Mouse (Mus musculus): ENCODE data around the gene Cyb561. TPM values are rescaled to one million over a fixed set of nuclear protein-coding genes. Genes with fewer than 3 reads are reported as not detected.

Cyb561 gene
- total and polyA plus RNA-seq, 3 experiments, result 32.8 to 43.9 TPM; not detected in 1

GRCm38 (mm10) chr11:105941973-105942372, 11.2 kb downstream of the Cyb561 start:
- Histone ChIP-seq H3K27me3 (ENCODE audit: control insufficient read depth in 1 of 2, insufficient read depth in 2 of 2, low read length in 2 of 2) (no peaks in the 10 kb centered on the region), H3K9ac (ENCODE audit: control insufficient read depth, low read depth, low read length, poor library complexity, severe bottlenecking) (no peak overlapping the region), H3K9me3 (replicated peaks; ENCODE audit: insufficient read depth, low read length) (no peaks in the 10 kb centered on the region), H3K4me1 (ENCODE audit: control insufficient read depth in 1 of 2, insufficient read depth in 2 of 2, low read length in 2 of 2) (peaks cover 5 to 26% of the 10 kb centered on the region in 2 experiments), H3K27ac (ENCODE audit: control insufficient read depth, low read depth, low read length) (no peak overlapping the region), H3K36me3 (ENCODE audit: control insufficient read depth in 1 of 2, insufficient read depth in 2 of 2, low read length in 2 of 2) (peaks cover 0 to 12% of the 10 kb centered on the region in 2 experiments; a peak in 2 of 4 replicates), H3K79me2 (ENCODE audit: control insufficient read depth, insufficient read depth, low read length, poor library complexity) (peaks cover 4% of the 10 kb centered on the region; the same call in 1 of the 2 replicates), H3K4me3 (ENCODE audit: control insufficient read depth in 1 of 2, insufficient read depth in 1 of 2, low read depth in 2 of 2, low read length in 2 of 2) (no peak overlapping the region)
- TF ChIP-seq POLR2A (IDR thresholded peaks at IDR 0.05; ENCODE audit: control insufficient read depth in 1 of 2, insufficient read depth in 1 of 2, low read depth in 1 of 2, low read length in 2 of 2, poor library complexity in 1 of 2) (no peak), CTCF (IDR thresholded peaks at IDR 0.05 in 2 of 3, conservative IDR thresholded peaks at IDR 0.05 in 1 of 3; ENCODE audit: control insufficient read depth in 1 of 3, insufficient read depth in 1 of 3, low read depth in 2 of 3, low read length in 3 of 3, poor library complexity in 1 of 3, severe bottlenecking in 1 of 3) (no peak), MXI1 (IDR thresholded peaks at IDR 0.05; ENCODE audit: low read depth, low read length) (no peak), BHLHE40 (IDR thresholded peaks at IDR 0.05; ENCODE audit: borderline replicate concordance, low read depth, low read length) (no peak), CHD2 (IDR thresholded peaks at IDR 0.05; ENCODE audit: low read length) (no peak), RCOR1 (IDR thresholded peaks at IDR 0.05; ENCODE audit: low read depth, low read length) (no peak), TAL1 (IDR thresholded peaks at IDR 0.05; ENCODE audit: low read length) (no peak), ZMIZ1 (IDR thresholded peaks at IDR 0.05; ENCODE audit: low read depth, low read length) (no peak), MAFK (IDR thresholded peaks at IDR 0.05; ENCODE audit: borderline replicate concordance, low read depth, low read length) (no peak), HCFC1 (IDR thresholded peaks at IDR 0.05; ENCODE audit: low read depth, low read length) (no peak)
- no peak for DNase-seq (ENCODE audit: low read depth, low spot score)

DNA sequence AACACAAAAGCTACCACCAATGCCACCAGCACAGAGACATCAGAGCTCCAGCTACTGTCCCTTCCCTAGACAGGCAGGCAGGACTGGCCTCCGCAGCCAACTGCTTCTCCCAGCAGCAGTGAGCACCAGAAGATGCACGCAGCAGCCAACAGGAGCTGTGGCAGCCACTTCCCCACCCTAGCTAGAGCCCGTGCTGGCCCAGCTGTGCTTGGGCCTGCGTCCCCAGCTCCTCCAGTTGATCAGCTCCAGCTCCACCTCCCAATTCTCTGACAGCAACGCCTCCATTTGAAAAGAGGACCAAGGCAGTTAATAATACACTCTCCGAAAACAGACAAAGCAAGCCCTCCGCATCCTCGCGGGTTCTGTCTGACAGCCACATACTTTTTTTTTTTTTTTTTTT, 14.4 kb downstream of the Cyb561 start:
- TF ChIP-seq NELFE (IDR thresholded peaks at IDR 0.05; ENCODE audit: low read depth, low read length) (no peak), JUND (IDR thresholded peaks at IDR 0.05; ENCODE audit: low read depth, low read length) (no peak)
- Histone ChIP-seq H3K9ac (ENCODE audit: control insufficient read depth, low read depth, low read length, poor library complexity, severe bottlenecking) (no peak overlapping the region), H3K27ac (ENCODE audit: control insufficient read depth, low read depth, low read length) (no peak overlapping the region), H3K36me3 (ENCODE audit: control insufficient read depth in 1 of 2, insufficient read depth in 2 of 2, low read length in 2 of 2) (no peaks in the 10 kb centered on the region), H3K4me1 (ENCODE audit: control insufficient read depth in 1 of 2, insufficient read depth in 2 of 2, low read length in 2 of 2) (peaks cover 0 to 6% of the 10 kb centered on the region in 2 experiments; a peak in 2 of 4 replicates), H3K4me3 (ENCODE audit: control insufficient read depth in 1 of 2, insufficient read depth in 1 of 2, low read depth in 2 of 2, low read length in 2 of 2) (no peak overlapping the region), H3K79me2 (ENCODE audit: control insufficient read depth, insufficient read depth, low read length, poor library complexity) (no peaks in the 10 kb centered on the region; the same call in 1 of the 2 replicates), H3K9me3 (replicated peaks; ENCODE audit: insufficient read depth, low read length) (no peaks in the 10 kb centered on the region), H3K27me3 (ENCODE audit: control insufficient read depth in 1 of 2, insufficient read depth in 2 of 2, low read length in 2 of 2) (no peaks in the 10 kb centered on the region)
- no peak for DNase-seq (ENCODE audit: low read depth, low spot score)

- Histone ChIP-seq H3K4me1 (ENCODE audit: control insufficient read depth in 1 of 2, insufficient read depth in 2 of 2, low read length in 2 of 2) (no peaks in the 10 kb centered on the region), H3K36me3 (ENCODE audit: control insufficient read depth in 1 of 2, insufficient read depth in 2 of 2, low read length in 2 of 2) (no peaks in the 10 kb centered on the region), H3K4me3 (ENCODE audit: control insufficient read depth in 1 of 2, insufficient read depth in 1 of 2, low read depth in 2 of 2, low read length in 2 of 2) (no peak overlapping the region), H3K27ac (ENCODE audit: control insufficient read depth, low read depth, low read length) (no peak overlapping the region), H3K27me3 (ENCODE audit: control insufficient read depth in 1 of 2, insufficient read depth in 2 of 2, low read length in 2 of 2) (no peaks in the 10 kb centered on the region), H3K9me3 (replicated peaks; ENCODE audit: insufficient read depth, low read length) (no peaks in the 10 kb centered on the region), H3K79me2 (ENCODE audit: control insufficient read depth, insufficient read depth, low read length, poor library complexity) (no peaks in the 10 kb centered on the region), H3K9ac (ENCODE audit: control insufficient read depth, low read depth, low read length, poor library complexity, severe bottlenecking) (no peak overlapping the region)
- TF ChIP-seq SIN3A (IDR thresholded peaks at IDR 0.05; ENCODE audit: low read length) (no peak), MYC (IDR thresholded peaks at IDR 0.05; ENCODE audit: low read depth, low read length) (no peak), ZC3H11A (IDR thresholded peaks at IDR 0.05; ENCODE audit: low read depth, low read length) (no peak), MEF2A (IDR thresholded peaks at IDR 0.05; ENCODE audit: extremely low read depth, insufficient replicate concordance, low read depth, low read length, poor library complexity, severe bottlenecking) (no peak), USF1 (IDR thresholded peaks at IDR 0.05; ENCODE audit: low read depth, low read length) (no peak), POLR2AphosphoS2 (IDR thresholded peaks at IDR 0.05; ENCODE audit: low read length) (no peak), JUND (IDR thresholded peaks at IDR 0.05; ENCODE audit: low read depth, low read length) (no peak), ZKSCAN1 (IDR thresholded peaks at IDR 0.05; ENCODE audit: low read depth, low read length) (no peak), GABPA (IDR thresholded peaks at IDR 0.05; ENCODE audit: low read depth, low read length) (no peak), RCOR1 (IDR thresholded peaks at IDR 0.05; ENCODE audit: low read depth, low read length) (no peak), MAX (IDR thresholded peaks at IDR 0.05; ENCODE audit: low read length) (no peak), USF2 (IDR thresholded peaks at IDR 0.05; ENCODE audit: borderline replicate concordance in 1 of 2, insufficient read depth in 1 of 2, low read depth in 1 of 2, low read length in 2 of 2) (no peak), MAFK (IDR thresholded peaks at IDR 0.05; ENCODE audit: borderline replicate concordance, low read depth, low read length) (no peak), EP300 (IDR thresholded peaks at IDR 0.05; ENCODE audit: low read depth in 1 of 2, low read length in 2 of 2) (no peak), ZNF384 (IDR thresholded peaks at IDR 0.05; ENCODE audit: low read depth, low read length) (no peak), MXI1 (IDR thresholded peaks at IDR 0.05; ENCODE audit: low read depth, low read length) (no peak), POLR2AphosphoS5 (IDR thresholded peaks at IDR 0.05; ENCODE audit: borderline replicate concordance, low read depth, low read length) (no peak)
- no peak for DNase-seq (ENCODE audit: low read depth, low spot score)
These were observed 16.2 kb downstream of the Cyb561 start for GRCm38 (mm10) chr11:105936974-105937373.
